Mouse (Mus musculus) erythroblast, embryonic 14.5 days (primary cell): Measurements from ENCODE around the gene Ppp2r5a.

Experiments used
- GATA1 ChIP-seq: IDR thresholded peaks from 2 replicates; pipeline ENCODE4 v1.6.1; 2012; ENCODE audit warnings: low read length, inconsistent platforms, mixed read lengths
- TAL1 ChIP-seq: IDR thresholded peaks from 3 replicates; pipeline ENCODE4 v1.6.1; 2012; ENCODE audit warnings: low read length, inconsistent platforms, mixed read lengths

DNA sequence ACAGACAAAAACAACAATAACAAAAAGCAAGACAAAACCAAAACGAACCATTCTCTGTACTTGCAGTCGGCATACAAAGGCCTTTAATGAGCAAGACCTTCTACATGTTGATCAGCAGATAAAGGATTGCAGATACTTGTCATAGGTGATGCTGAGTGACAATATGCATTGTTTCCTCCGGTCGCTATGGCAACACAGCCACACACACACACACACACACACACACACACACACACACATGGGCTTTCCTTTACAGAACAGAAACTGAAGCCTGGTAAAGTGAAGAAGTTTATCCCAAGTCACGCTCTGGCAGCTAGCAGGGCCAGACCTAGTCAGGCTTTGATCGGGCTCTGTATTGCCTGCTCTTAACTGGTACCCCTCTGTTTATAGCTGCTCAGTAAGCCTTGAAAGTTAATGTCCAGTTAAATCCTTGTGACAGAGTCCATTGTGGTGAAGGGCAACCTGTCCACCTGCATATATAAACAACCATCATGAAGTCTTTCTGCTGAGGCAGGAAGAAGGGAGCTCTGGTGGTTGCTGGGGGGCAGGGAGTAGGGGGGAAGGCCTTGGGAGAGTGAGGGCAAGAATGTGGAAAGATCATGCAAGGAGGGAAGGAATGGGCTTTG is 44.4 kb upstream of the Ppp2r5a start:
- no peak for TF ChIP-seq TAL1
- no peak for TF ChIP-seq GATA1
